Mouse (Mus musculus): Measurements from ENCODE around the gene Pacrg. TPM values are rescaled to one million over a fixed set of nuclear protein-coding genes. Genes with fewer than 3 reads are reported as not detected.

Pacrg gene
- polyA plus RNA-seq, 1 experiment, result 264 TPM

DNA sequence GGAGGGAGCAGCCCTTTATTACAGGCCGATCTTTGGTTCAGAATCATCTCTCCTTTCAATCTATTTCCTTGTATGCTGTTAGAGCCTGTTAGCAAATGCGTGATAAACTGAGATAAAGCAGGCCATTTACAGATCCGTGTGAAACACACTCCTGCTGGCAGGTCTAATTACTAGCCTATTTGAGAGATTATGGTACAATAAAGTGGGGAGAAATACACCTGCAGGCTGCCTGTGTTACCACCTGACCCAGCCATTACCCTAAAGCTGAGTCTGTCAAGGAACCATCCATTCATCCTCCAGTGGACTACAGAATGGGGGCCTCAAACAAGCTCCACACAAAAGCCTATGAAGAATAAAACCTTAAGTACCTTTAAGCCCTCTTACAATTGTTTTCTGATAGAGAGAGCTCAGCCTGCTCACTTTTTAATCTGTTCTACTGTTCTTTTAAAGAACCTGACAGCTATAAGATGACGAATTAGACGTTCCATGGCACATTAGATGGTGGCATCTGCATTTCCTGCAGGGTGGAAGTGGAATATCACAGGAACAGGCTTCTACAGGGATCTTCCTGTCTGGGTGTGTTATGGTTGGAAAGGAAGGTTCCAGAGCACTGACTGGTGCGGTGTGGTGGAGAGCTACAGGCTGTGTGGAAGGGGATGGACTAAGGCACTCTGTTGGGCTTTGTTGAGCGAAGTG lies 422.4 kb downstream of the Pacrg start:
- no peak for TF ChIP-seq CTCF (IDR thresholded peaks at IDR 0.05; ENCODE audit: control insufficient read depth, insufficient read depth, insufficient replicate concordance, low read depth, low read length)
- no peak for TF ChIP-seq POLR2A (IDR thresholded peaks at IDR 0.05; ENCODE audit: control insufficient read depth, low read depth, low read length)
- Histone ChIP-seq H3K36me3 (ENCODE audit: control insufficient read depth, insufficient read depth, low read length) (no peaks in the 10 kb centered on the region), H3K27ac (ENCODE audit: control insufficient read depth, insufficient read depth, low read depth, low read length) (no peak overlapping the region), H3K27me3 (ENCODE audit: control insufficient read depth, insufficient read depth, low read length) (no peaks in the 10 kb centered on the region), H3K4me3 (ENCODE audit: control insufficient read depth, low read depth, low read length) (no peak overlapping the region), H3K4me1 (ENCODE audit: control insufficient read depth, insufficient read depth, low read length) (no peaks in the 10 kb centered on the region)

- H3K27me3 ChIP-seq (ENCODE audit: control insufficient read depth, insufficient read depth, low read length), result no peaks in the 10 kb centered on the region
- TF ChIP-seq CTCF (IDR thresholded peaks at IDR 0.05; ENCODE audit: control insufficient read depth, insufficient read depth, insufficient replicate concordance, low read depth, low read length) (no peak), POLR2A (IDR thresholded peaks at IDR 0.05; ENCODE audit: control insufficient read depth, low read depth, low read length) (no peak)
Measured at GRCm38 (mm10) chr17:10416995-10417394, 423.1 kb downstream of the Pacrg start.

DNA sequence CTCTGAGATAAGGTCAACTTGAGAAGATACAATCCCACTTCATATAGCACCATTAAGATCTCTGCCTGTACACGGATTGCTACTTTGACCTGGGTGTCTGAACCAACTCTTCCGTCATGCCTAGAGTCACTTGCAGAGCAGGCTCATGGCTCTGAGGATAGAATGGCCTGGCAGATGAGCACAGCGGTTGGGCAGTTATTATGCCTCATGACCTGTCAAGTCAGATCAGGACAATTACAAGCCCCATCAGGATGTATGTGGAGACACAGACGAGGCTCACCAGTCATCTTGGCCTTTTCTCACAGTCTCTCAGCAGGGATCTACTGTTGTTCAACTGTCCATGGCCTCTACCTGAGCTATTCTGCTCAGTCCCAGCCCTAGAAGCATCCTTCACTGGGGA lies 424.0 kb downstream of the Pacrg start:
- H3K4me3 ChIP-seq (ENCODE audit: control insufficient read depth, low read depth, low read length), result no peak overlapping the region
- H3K27ac ChIP-seq (ENCODE audit: control insufficient read depth, insufficient read depth, low read depth, low read length), result no peak overlapping the region
- no peaks in the 10 kb centered on the region for H3K27me3 ChIP-seq (ENCODE audit: control insufficient read depth, insufficient read depth, low read length)
- H3K36me3 ChIP-seq (ENCODE audit: control insufficient read depth, insufficient read depth, low read length), result no peaks in the 10 kb centered on the region
- H3K4me1 ChIP-seq (ENCODE audit: control insufficient read depth, insufficient read depth, low read length), result no peaks in the 10 kb centered on the region
- TF ChIP-seq CTCF (IDR thresholded peaks at IDR 0.05; ENCODE audit: control insufficient read depth, insufficient read depth, insufficient replicate concordance, low read depth, low read length), result no peak
- TF ChIP-seq POLR2A (IDR thresholded peaks at IDR 0.05; ENCODE audit: control insufficient read depth, low read depth, low read length), result no peak

More at GRCm38 (mm10) chr17:10416995-10417394, 423.1 kb downstream of the Pacrg start:
- Histone ChIP-seq H3K4me3 (ENCODE audit: control insufficient read depth, low read depth, low read length) (no peak overlapping the region), H3K36me3 (ENCODE audit: control insufficient read depth, insufficient read depth, low read length) (no peaks in the 10 kb centered on the region), H3K4me1 (ENCODE audit: control insufficient read depth, insufficient read depth, low read length) (no peaks in the 10 kb centered on the region), H3K27ac (ENCODE audit: control insufficient read depth, insufficient read depth, low read depth, low read length) (no peak overlapping the region)

- Histone ChIP-seq H3K27me3 (ENCODE audit: control insufficient read depth, insufficient read depth, low read length) (no peaks in the 10 kb centered on the region), H3K27ac (ENCODE audit: control insufficient read depth, insufficient read depth, low read depth, low read length) (no peak overlapping the region), H3K4me1 (ENCODE audit: control insufficient read depth, insufficient read depth, low read length) (no peaks in the 10 kb centered on the region), H3K4me3 (ENCODE audit: control insufficient read depth, low read depth, low read length) (no peak overlapping the region), H3K36me3 (ENCODE audit: control insufficient read depth, insufficient read depth, low read length) (no peaks in the 10 kb centered on the region)
- TF ChIP-seq POLR2A (IDR thresholded peaks at IDR 0.05; ENCODE audit: control insufficient read depth, low read depth, low read length) (no peak), CTCF (IDR thresholded peaks at IDR 0.05; ENCODE audit: control insufficient read depth, insufficient read depth, insufficient replicate concordance, low read depth, low read length) (no peak)
Measured at GRCm38 (mm10) chr17:10414383-10414782, 425.7 kb downstream of the Pacrg start.

DNA sequence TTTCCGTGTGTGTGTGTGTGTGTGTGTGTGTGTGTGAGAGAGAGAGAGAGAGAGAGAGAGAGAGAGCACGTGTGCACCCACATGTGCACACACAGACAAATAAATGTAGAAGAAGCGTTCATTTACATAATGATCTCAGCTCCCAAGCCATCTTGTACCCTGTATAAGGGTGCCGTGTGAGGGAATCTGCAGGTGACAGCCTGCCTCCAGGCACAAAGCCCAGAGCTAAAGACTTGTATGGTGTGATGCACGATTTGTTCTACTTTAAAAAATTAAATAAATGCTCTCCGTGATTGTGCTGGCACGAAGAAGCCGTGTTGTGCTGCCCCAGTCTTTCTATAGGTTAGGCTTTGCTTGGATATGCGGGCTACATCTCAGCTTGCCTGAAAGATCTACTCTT lies 426.2 kb downstream of the Pacrg start:
- TF ChIP-seq POLR2A (IDR thresholded peaks at IDR 0.05; ENCODE audit: control insufficient read depth, low read depth, low read length), result no peak
- Histone ChIP-seq H3K4me1 (ENCODE audit: control insufficient read depth, insufficient read depth, low read length) (no peaks in the 10 kb centered on the region), H3K27ac (ENCODE audit: control insufficient read depth, insufficient read depth, low read depth, low read length) (no peak overlapping the region), H3K4me3 (ENCODE audit: control insufficient read depth, low read depth, low read length) (no peak overlapping the region), H3K36me3 (ENCODE audit: control insufficient read depth, insufficient read depth, low read length) (no peaks in the 10 kb centered on the region), H3K27me3 (ENCODE audit: control insufficient read depth, insufficient read depth, low read length) (no peaks in the 10 kb centered on the region)

DNA sequence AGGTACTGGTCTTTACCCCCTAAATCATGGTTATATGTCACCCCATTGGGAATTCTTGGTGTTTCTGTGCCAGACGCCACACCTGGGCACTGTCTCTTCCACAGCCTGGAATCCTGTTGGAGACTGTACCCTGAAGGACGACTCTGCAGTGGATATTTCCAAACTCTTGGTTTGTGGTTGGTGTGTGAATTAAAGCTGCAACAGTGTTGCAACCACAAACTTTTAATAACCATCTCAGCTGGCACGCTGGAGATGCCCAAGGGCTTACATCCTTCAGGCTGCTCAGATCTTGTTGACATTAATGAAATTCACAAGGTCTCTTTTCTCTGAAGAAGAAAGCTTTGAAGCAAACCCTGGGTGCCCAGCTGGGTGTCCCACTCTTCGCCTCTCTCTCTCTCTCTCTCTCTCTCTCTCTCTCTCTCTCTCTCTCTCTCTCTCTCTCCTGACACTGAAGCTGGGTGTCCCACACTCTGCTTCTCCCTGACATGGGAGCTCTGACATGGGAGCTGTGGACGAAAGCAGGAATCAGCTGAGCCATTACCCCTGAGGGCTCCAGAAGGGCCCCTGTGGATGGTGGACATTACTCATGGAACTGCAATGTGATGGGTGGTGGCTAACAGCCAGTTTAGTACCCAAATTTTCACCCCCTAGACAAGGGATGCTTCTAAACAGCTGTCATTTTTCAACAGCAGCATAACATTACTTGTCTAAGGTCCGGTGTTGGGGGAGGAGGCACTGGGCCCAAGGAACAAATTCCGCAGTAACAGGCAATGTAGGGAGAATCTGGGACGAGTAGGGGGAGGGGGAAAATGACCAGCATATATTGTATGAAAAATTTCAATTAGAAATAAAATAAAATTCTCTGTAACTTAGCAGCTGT lies 429.3 kb downstream of the Pacrg start:
- TF ChIP-seq POLR2A (IDR thresholded peaks at IDR 0.05; ENCODE audit: control insufficient read depth, low read depth, low read length) (no peak), CTCF (IDR thresholded peaks at IDR 0.05; ENCODE audit: control insufficient read depth, insufficient read depth, insufficient replicate concordance, low read depth, low read length) (no peak)
- Histone ChIP-seq H3K27ac (ENCODE audit: control insufficient read depth, insufficient read depth, low read depth, low read length) (no peak overlapping the region), H3K27me3 (ENCODE audit: control insufficient read depth, insufficient read depth, low read length) (no peaks in the 10 kb centered on the region), H3K4me1 (ENCODE audit: control insufficient read depth, insufficient read depth, low read length) (peaks cover 2% of the 10 kb centered on the region), H3K4me3 (ENCODE audit: control insufficient read depth, low read depth, low read length) (no peak overlapping the region), H3K36me3 (ENCODE audit: control insufficient read depth, insufficient read depth, low read length) (no peaks in the 10 kb centered on the region)

- Histone ChIP-seq H3K27ac (ENCODE audit: control insufficient read depth, insufficient read depth, low read depth, low read length) (peak overlapping the region; percentile 74), H3K27me3 (ENCODE audit: control insufficient read depth, insufficient read depth, low read length) (no peaks in the 10 kb centered on the region), H3K4me3 (ENCODE audit: control insufficient read depth, low read depth, low read length) (no peak overlapping the region), H3K4me1 (ENCODE audit: control insufficient read depth, insufficient read depth, low read length) (peaks cover 2% of the 10 kb centered on the region), H3K36me3 (ENCODE audit: control insufficient read depth, insufficient read depth, low read length) (no peaks in the 10 kb centered on the region)
- TF ChIP-seq CTCF (IDR thresholded peaks at IDR 0.05; ENCODE audit: control insufficient read depth, insufficient read depth, insufficient replicate concordance, low read depth, low read length) (no peak), POLR2A (IDR thresholded peaks at IDR 0.05; ENCODE audit: control insufficient read depth, low read depth, low read length) (no peak)
Measured at GRCm38 (mm10) chr17:10408681-10409081, 431.4 kb downstream of the Pacrg start.
